Mouse (Mus musculus) ES-E14 (cell line): ENCODE measurements at regions not wholly inside any gene's neighbourhood (a gene's known extent, or its start where the extent isn't known, plus 50 kb on each side); places are given as distances from the start of the nearest gene placed in this dataset.

Experiments used
- DNase-seq: peaks from one replicate; pipeline ENCODE4 v3.0.0-alpha.2; 2013; ENCODE audit warnings: low read depth, low spot score
- H3K27ac ChIP-seq: 2 replicates; pipeline ENCODE4 v1.5.1; 2012; ENCODE audit warnings: low read depth, mild to moderate bottlenecking, low read length, moderate library complexity, mixed read lengths; ENCODE audit not compliant: poor library complexity, insufficient read depth, severe bottlenecking
- H3K36me3 ChIP-seq: 2 replicates; pipeline ENCODE4 v1.6.1; 2012; ENCODE audit warnings: mild to moderate bottlenecking, low read length, moderate library complexity, mixed read lengths; ENCODE audit not compliant: control insufficient read depth, poor library complexity, insufficient read depth, severe bottlenecking
- H3K4me1 ChIP-seq, 2 experiments: fragments of 150-350 bp in 1 of 2; sonication (generic) in 1 of 2; 2 replicates each; pipeline ENCODE4 v1.6.1; 2012; ENCODE audit warnings: low read length in 2 of 2, mild to moderate bottlenecking in 1 of 2, mixed read lengths in 1 of 2; ENCODE audit not compliant: control insufficient read depth in 2 of 2, insufficient read depth in 2 of 2, poor library complexity in 1 of 2
- H3K4me3 ChIP-seq, 2 experiments: fragments of 150-350 bp in 1 of 2; sonication (generic) in 1 of 2; 2 replicates each; pipeline ENCODE4 v1.5.1; 2012; ENCODE audit warnings: low read length in 2 of 2, low read depth in 1 of 2, mild to moderate bottlenecking in 1 of 2, mixed read lengths in 1 of 2; ENCODE audit not compliant: insufficient read depth in 1 of 2, poor library complexity in 1 of 2, severe bottlenecking in 1 of 2
- H3K9ac ChIP-seq: 2 replicates; pipeline ENCODE4 v1.6.1; 2012; ENCODE audit warnings: low read depth, mild to moderate bottlenecking, low read length, mixed read lengths; ENCODE audit not compliant: poor library complexity, insufficient read depth, severe bottlenecking
- H3K9me3 ChIP-seq: fragments of 150-350 bp; sonication (generic); 2 replicates; pipeline ENCODE4 v1.6.1; 2012; ENCODE audit warnings: low read depth, mild to moderate bottlenecking, low read length; ENCODE audit not compliant: control insufficient read depth, insufficient read depth
- CHD2 ChIP-seq: IDR thresholded peaks from 2 replicates; pipeline ENCODE4 v1.6.1; 2014; ENCODE audit warnings: mild to moderate bottlenecking, low read depth, low read length, inconsistent platforms
- HCFC1 ChIP-seq: IDR thresholded peaks from 2 replicates; pipeline ENCODE4 v1.6.1; 2012; ENCODE audit warnings: low read length, inconsistent platforms, borderline replicate concordance; ENCODE audit not compliant: insufficient read depth
- MAFK ChIP-seq: IDR thresholded peaks from 2 replicates; pipeline ENCODE4 v1.6.1; 2014; ENCODE audit warnings: mild to moderate bottlenecking, low read depth, low read length, inconsistent platforms; ENCODE audit not compliant: insufficient read depth
- ZC3H11A ChIP-seq: IDR thresholded peaks from 2 replicates; pipeline ENCODE4 v1.6.1; 2012; ENCODE audit warnings: low read depth, mild to moderate bottlenecking, inconsistent platforms, low read length, borderline replicate concordance
- ZNF384 ChIP-seq: IDR thresholded peaks from 2 replicates; pipeline ENCODE4 v1.6.1; 2012; ENCODE audit warnings: low read depth, low read length, inconsistent platforms
- in situ Hi-C, 2 experiments: fragments of 600-800 bp; cut with MboI; formaldehyde crosslinking; loops; one replicate each; pipeline ENCODE4 v1.15.1; 2025; ENCODE audit warnings: low sequenced_read_pairs in 2 of 2, inconsistent platforms in 1 of 2; ENCODE audit not compliant: unreplicated experiment in 2 of 2

DNA sequence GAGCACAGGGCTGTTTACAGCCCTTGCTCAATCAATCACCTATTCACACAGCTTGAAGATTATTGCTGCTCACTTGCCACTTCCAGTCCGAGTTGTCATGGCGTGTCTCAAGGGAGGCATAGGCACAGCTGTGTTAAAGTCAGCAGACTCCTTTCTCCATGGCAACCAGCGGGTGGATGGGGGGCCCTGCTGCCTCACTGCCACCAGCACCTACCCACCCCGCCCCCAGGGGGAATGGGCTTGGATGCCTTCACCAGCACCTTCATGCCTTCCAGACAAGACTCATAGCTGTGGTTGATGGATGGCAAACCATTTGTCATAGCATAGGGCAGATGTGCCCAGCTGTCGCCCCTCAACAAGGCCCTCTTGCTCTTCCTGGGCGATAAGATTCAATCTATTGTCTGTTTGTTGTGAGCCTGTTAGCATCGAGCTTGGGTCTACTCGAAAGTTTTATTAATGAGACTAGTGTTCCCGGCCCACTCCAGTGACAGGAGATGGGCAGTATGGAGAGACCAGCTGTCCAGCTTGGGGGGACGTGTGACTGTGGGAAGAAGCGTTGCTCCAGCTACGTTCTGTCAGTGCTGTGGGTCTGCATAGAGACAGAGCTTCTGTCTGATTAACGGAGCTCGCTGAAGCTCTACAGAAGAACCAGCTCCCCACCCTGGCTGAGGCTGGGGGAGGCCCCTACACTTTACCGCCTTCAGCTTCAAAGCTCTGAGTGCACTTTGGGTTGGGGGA is 475.7 kb upstream of the Kcnab2 start:
- Histone ChIP-seq H3K36me3 (no peaks in the 10 kb centered on the region), H3K9ac (no peak overlapping the region), H3K4me3 (no peak overlapping the region), H3K27ac (no peak overlapping the region), H3K4me1 (no peaks in the 10 kb centered on the region), H3K9me3 (no peaks in the 10 kb centered on the region)
- in situ Hi-C loops = no loop called here
- no peak for TF ChIP-seq ZNF384
- no peak for TF ChIP-seq MAFK
- no peak for TF ChIP-seq ZC3H11A
- TF ChIP-seq CHD2 = no peak
- TF ChIP-seq HCFC1 = no peak
- no peak for DNase-seq

DNA sequence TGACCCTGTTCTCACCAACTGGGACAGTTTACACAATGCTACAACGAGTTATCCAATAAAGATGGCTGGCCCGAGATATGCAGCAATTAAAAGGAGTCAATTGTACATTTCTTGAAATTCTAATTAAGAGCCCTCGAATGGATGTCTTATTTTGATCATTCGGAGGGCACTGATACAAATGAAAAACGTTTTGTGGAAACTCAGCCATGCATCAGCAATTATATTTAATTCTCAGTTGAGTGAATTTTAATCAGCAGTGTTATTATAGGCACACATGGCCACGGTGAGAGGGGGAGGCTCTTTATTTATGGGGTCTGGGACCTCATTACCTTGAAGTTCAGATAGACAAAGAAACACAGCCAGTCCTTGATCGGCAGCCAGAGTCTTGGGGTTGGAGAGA is 471.3 kb upstream of the Kcnab2 start:
- H3K4me1 ChIP-seq = no peaks in the 10 kb centered on the region
- H3K27ac ChIP-seq = no peak overlapping the region
- DNase-seq = no peak
- no peak for TF ChIP-seq ZNF384
- no peak for TF ChIP-seq HCFC1
- H3K4me3 ChIP-seq = no peak overlapping the region
- H3K9me3 ChIP-seq = no peaks in the 10 kb centered on the region
- in situ Hi-C loops = no loop called here
- H3K36me3 ChIP-seq = no peaks in the 10 kb centered on the region
- H3K9ac ChIP-seq = no peak overlapping the region

DNA sequence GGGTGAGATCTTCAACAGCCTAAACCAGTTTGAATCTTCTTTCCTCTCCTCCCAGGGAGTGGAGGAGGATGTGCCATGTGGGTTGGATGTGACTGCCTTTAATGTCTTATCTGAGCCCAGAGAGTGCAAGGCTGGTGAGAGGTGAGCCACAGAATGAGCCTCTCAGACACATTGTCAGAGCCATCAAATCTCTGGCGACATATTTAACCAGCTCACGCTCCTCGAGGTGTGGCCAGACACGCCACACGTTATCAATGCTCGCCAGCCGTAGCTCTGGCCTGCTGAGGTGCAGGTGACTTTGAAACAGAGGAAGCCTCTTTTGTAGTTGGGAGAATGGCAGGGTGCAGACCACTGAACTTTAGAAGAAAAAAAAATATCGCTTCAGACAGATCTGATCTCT is 463.5 kb upstream of the Kcnab2 start:
- no peaks in the 10 kb centered on the region for H3K36me3 ChIP-seq
- TF ChIP-seq CHD2 (no peak), MAFK (no peak), ZC3H11A (no peak), HCFC1 (no peak), ZNF384 (no peak)
- no peak overlapping the region for H3K27ac ChIP-seq
- H3K4me1 ChIP-seq = no peaks in the 10 kb centered on the region
- H3K9me3 ChIP-seq = no peaks in the 10 kb centered on the region
- H3K9ac ChIP-seq = no peak overlapping the region
- in situ Hi-C loops = no loop called here
- DNase-seq = no peak
- no peak overlapping the region for H3K4me3 ChIP-seq

DNA sequence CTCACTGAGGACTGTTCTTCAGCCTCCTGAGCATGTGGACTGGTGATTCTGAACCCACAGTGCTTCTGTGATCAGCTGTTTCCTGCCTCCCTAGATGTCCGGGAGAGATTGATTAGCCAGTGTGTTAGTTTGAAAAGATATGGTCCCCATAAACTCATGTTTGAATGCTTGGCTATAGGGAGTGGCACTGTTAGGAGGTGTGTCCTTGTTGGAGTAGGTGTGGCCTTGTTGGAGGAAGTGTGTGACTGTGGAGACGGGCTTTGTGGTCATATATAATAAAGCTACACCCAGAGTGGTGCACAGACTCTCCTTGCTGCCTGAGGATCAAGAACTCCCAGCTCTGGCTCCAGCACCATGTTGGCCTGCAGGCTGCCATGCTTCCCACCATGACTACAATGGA is 458.9 kb upstream of the Kcnab2 start:
- H3K4me3 ChIP-seq = no peak overlapping the region
- H3K27ac ChIP-seq = no peak overlapping the region
- H3K36me3 ChIP-seq = no peaks in the 10 kb centered on the region
- H3K9ac ChIP-seq = no peak overlapping the region
- H3K9me3 ChIP-seq = no peaks in the 10 kb centered on the region
- TF ChIP-seq ZNF384 (no peak), HCFC1 (no peak), ZC3H11A (no peak), MAFK (no peak), CHD2 (no peak)
- H3K4me1 ChIP-seq = no peaks in the 10 kb centered on the region
- no peak for DNase-seq
- in situ Hi-C loops = no loop called here

DNA sequence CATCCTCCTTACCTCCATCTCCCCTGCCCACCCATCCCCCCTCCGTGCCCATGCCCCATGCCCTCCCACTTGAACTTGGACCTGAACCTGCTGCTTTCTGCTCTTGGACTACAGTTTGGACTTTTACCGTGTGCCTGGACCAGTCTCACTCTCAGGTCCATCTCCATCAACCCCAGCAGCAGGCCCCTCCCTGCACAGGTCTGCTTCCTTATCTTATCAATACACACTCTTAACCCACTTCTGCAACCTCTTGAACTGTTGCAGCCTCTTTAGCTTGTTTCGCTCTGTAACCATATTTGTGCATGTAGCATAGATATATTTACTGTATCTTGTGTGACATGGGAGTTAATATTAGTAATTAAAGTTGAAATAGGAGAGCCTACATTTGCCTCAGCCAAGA is 457.8 kb upstream of the Kcnab2 start:
- no peak overlapping the region for H3K9ac ChIP-seq
- no peak overlapping the region for H3K27ac ChIP-seq
- TF ChIP-seq MAFK (no peak), CHD2 (no peak), HCFC1 (no peak), ZNF384 (no peak), ZC3H11A (no peak)
- in situ Hi-C loops = no loop called here
- no peaks in the 10 kb centered on the region for H3K4me1 ChIP-seq
- H3K4me3 ChIP-seq = no peak overlapping the region
- no peak for DNase-seq
- no peaks in the 10 kb centered on the region for H3K9me3 ChIP-seq
- no peaks in the 10 kb centered on the region for H3K36me3 ChIP-seq
